Mouse (Mus musculus) G1E (cell line): Measurements from ENCODE around the gene Sin3a. TPM values are rescaled to one million over a fixed set of nuclear protein-coding genes. Genes with fewer than 3 reads are reported as not detected.
A peak's percentile ranks its signal among the peaks of the same experiment; 100 is the strongest.

ENCODE experiments used
- ATAC-seq: 2 replicates; pipeline ENCODE4 v1.8.0; 2016; ENCODE audit warnings: mild to moderate bottlenecking; ENCODE audit not compliant: insufficient number of reproducible peaks, poor library complexity, low FRiP score, severe bottlenecking; ENCODE audit errors: extremely low read depth
- DNase-seq: peaks from one replicate; pipeline ENCODE4 v3.0.0; 2012; ENCODE audit warnings: low spot score
- H3K27me3 ChIP-seq: 2 replicates; pipeline ENCODE4 v1.6.1; 2012; ENCODE audit warnings: mild to moderate bottlenecking, low read length, inconsistent platforms; ENCODE audit not compliant: insufficient read depth
- H3K36me3 ChIP-seq: replicated peaks from 2 replicates; pipeline ENCODE3; 2012; ENCODE audit warnings: mild to moderate bottlenecking, inconsistent platforms
- H3K4me1 ChIP-seq: 2 replicates; pipeline ENCODE4 v1.6.1; 2012; ENCODE audit warnings: low read depth, low read length, inconsistent platforms, mixed read lengths; ENCODE audit not compliant: insufficient read depth
- H3K4me3 ChIP-seq: 2 replicates; pipeline ENCODE4 v1.5.1; 2012; ENCODE audit warnings: low read depth, mild to moderate bottlenecking, inconsistent platforms, low read length, moderate library complexity, mixed read lengths
- H3K9me3 ChIP-seq: replicated peaks from 2 replicates; pipeline ENCODE4 v1.6.1; 2012; ENCODE audit warnings: inconsistent platforms
- CTCF ChIP-seq: IDR thresholded peaks from 2 replicates; pipeline ENCODE4 v1.5.1; 2012; ENCODE audit warnings: low read depth, low read length, inconsistent platforms, mixed read lengths
- GATA1 ChIP-seq: IDR thresholded peaks from 2 replicates; pipeline ENCODE4 v1.6.1; 2012; ENCODE audit warnings: borderline replicate concordance, low read length, inconsistent platforms, mixed read lengths
- GATA2 ChIP-seq: IDR thresholded peaks from 2 replicates; pipeline ENCODE4 v1.6.1; 2012; ENCODE audit warnings: low read depth, low read length, inconsistent platforms, borderline replicate concordance
- POLR2AphosphoS5 ChIP-seq: IDR thresholded peaks from 2 replicates; pipeline ENCODE4 v1.6.1; 2012; ENCODE audit warnings: low read depth, low read length, inconsistent platforms; ENCODE audit not compliant: insufficient replicate concordance
- TAL1 ChIP-seq: conservative IDR thresholded peaks from 2 replicates; pipeline ENCODE4 v1.6.1; 2012; ENCODE audit warnings: low read depth, low read length, inconsistent platforms, mixed read lengths
- polyA plus RNA-seq: library from polyadenylated mRNA; stranded (reverse); fragments of >175 nt; gene quantifications from 2 replicates; pipeline ENCODE4 v1.2.3, GENCODE M21; 2012
- total RNA-seq, 2 experiments: library from RNA; stranded (forward) in 1 of 2; stranded (reverse) in 1 of 2; fragments of 200-1000 nt in 1 of 2; fragments of >200 nt in 1 of 2; fragmentation: Nextera tagmentation in 1 of 2; gene quantifications; 2 replicates each; pipeline ENCODE4 v1.2.3; 2014 to 2017

Sin3a gene
- total RNA-seq (2014; fragmentation: Nextera tagmentation) (78.5 and 116 TPM in 2 replicates), total RNA-seq (2017) (45.0 and 46.1 TPM in 2 replicates), polyA plus RNA-seq (15.4 and 24.1 TPM in 2 replicates)

GRCm38 (mm10) chr9:57071801-57072351 lies at the start of gene Sin3a:
Sin3a (plus strand) TSS chr9:57072040.
- ATAC-seq (no peak), DNase-seq (peak; percentile 57)
- H3K4me1 ChIP-seq = peaks cover 40% of the 10 kb centered on the region
- peaks cover 23% of the 10 kb centered on the region for H3K36me3 ChIP-seq
- no peak for TF ChIP-seq GATA2
- no peak for TF ChIP-seq GATA1
- peak within 1 kb of the TSS; percentile 84 for H3K4me3 ChIP-seq
- H3K27me3 ChIP-seq = no peaks in the 10 kb centered on the region
- no peaks in the 10 kb centered on the region for H3K9me3 ChIP-seq

- H3K4me3 ChIP-seq = no peak overlapping the region
- H3K27me3 ChIP-seq = no peaks in the 10 kb centered on the region
- no peak for DNase-seq
- H3K4me1 ChIP-seq = 0 out of 2 replicates have a peak, but pooled peaks cover 2% of the 10 kb centered on the region
- ATAC-seq = no peak
- H3K9me3 ChIP-seq = no peaks in the 10 kb centered on the region
- TF ChIP-seq GATA2 (no peak), CTCF (no peak), TAL1 (no peak), POLR2AphosphoS5 (no peak), GATA1 (no peak)
- H3K36me3 ChIP-seq = peaks cover 66% of the 10 kb centered on the region
Measured at GRCm38 (mm10) chr9:57031756-57032155, 40.1 kb upstream of the Sin3a start.

GRCm38 (mm10) chr9:57056237-57056636 lies 15.6 kb upstream of the Sin3a start:
- TF ChIP-seq POLR2AphosphoS5 = no peak
- TF ChIP-seq GATA2 = no peak
- TF ChIP-seq CTCF = peak; percentile 20; the same call in 1 of the 2 replicates
- TF ChIP-seq GATA1 = no peak
- TF ChIP-seq TAL1 = no peak
- peaks cover 78% of the 10 kb centered on the region for H3K36me3 ChIP-seq
- H3K9me3 ChIP-seq = no peaks in the 10 kb centered on the region
- ATAC-seq (no peak), DNase-seq (no peak)
- H3K4me3 ChIP-seq = no peak overlapping the region
- no peaks in the 10 kb centered on the region for H3K27me3 ChIP-seq
- H3K4me1 ChIP-seq = no peaks in the 10 kb centered on the region

GRCm38 (mm10) chr9:57064164-57064563 lies 7.7 kb upstream of the Sin3a start:
- Histone ChIP-seq H3K4me3 (no peak overlapping the region), H3K36me3 (peaks cover 71% of the 10 kb centered on the region), H3K4me1 (no peaks in the 10 kb centered on the region; the same call in 1 of the 2 replicates), H3K9me3 (no peaks in the 10 kb centered on the region), H3K27me3 (no peaks in the 10 kb centered on the region)
- ATAC-seq = no peak
- no peak for DNase-seq
- TF ChIP-seq POLR2AphosphoS5 (no peak), GATA2 (no peak), CTCF (no peak), GATA1 (no peak), TAL1 (no peak)

GRCm38 (mm10) chr9:57068266-57068665 lies 3.6 kb upstream of the Sin3a start:
- no peak overlapping the region for H3K4me3 ChIP-seq
- H3K36me3 ChIP-seq = peaks cover 47% of the 10 kb centered on the region
- H3K27me3 ChIP-seq = no peaks in the 10 kb centered on the region
- TF ChIP-seq TAL1 (no peak), CTCF (no peak), POLR2AphosphoS5 (no peak), GATA2 (no peak), GATA1 (no peak)
- peaks cover 21% of the 10 kb centered on the region for H3K4me1 ChIP-seq
- ATAC-seq (no peak), DNase-seq (no peak)
- no peaks in the 10 kb centered on the region for H3K9me3 ChIP-seq

- ATAC-seq = no peak
- no peak for DNase-seq
- Histone ChIP-seq H3K4me1 (peaks cover 35% of the 10 kb centered on the region), H3K4me3 (no peak overlapping the region), H3K27me3 (no peaks in the 10 kb centered on the region), H3K9me3 (no peaks in the 10 kb centered on the region), H3K36me3 (peaks cover 33% of the 10 kb centered on the region)
- TF ChIP-seq TAL1 (peak; percentile 41; the same call in 1 of the 2 replicates), GATA1 (no peak)
Measured at GRCm38 (mm10) chr9:57070262-57070661, 1.6 kb upstream of the Sin3a start.
